Comparison of ENCODE assay signal across 11 mouse cellular contexts in the genomic region with DNA sequence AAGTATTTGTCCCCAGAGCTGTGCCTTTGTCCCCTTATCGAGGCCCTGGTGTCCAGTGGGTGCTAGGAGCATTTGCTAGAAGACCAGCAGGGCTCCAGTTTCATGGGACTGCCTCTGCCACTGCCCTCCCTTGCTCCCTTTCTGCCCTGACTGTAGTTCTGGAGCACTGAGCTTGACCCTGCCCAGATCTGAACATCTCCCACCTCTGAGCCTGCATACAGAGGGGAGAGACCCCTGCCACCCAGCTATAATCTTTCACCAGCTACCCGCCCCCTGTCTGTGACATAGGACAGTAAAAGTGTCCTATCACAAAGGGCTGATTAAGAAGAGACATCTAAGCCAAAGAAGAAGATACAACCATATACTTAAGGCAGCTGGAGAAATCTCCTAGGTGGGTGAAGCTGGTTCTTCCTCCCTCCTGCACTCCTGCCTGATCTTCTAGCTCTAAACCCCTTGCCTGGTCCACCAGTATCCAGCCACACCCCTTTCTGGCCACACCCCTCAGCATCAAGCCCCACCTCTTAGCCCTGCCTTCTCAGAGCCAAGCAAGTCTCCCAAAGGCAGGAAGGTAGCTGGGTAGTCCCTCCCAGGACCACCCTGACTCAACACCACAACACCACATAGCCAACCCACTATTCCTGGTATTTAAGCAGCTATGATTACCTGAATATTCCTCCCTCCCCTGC. TPM values are rescaled to one million over a fixed set of nuclear protein-coding genes. Genes with fewer than 3 reads are reported as not detected.
A peak's percentile ranks its signal among the peaks of the same experiment; 100 is the strongest.
DNase-seq lines count a peak whose midpoint lies in the region; ATAC-seq and TF ChIP-seq lines count a peak whose summit lies in the region.
"Had no signal": no experiment of that assay in that cellular context is flagged by ENCODE, and none has a peak within 500 bp of the region (broad histone marks: within the 10 kb centered on the region; RNA-seq: fewer than 3 reads in every experiment).

No protein-coding gene starts in this region.

- ATAC-seq in lung, embryonic 14.5 days (ENCODE audit: insufficient read depth), result no peak
- peak; percentile 28 for ATAC-seq in forebrain, embryonic 14.5 days
- ATAC-seq in midbrain, embryonic 13.5 days, result peak; percentile 53; the same call in 1 of the 2 replicates

- H3K27ac ChIP-seq in lung, embryonic 14.5 days (ENCODE audit: low read depth), result no peak overlapping the region
- peak overlapping the region; percentile 18; the same call in 1 of the 2 replicates for H3K27ac ChIP-seq in forebrain, embryonic 14.5 days (ENCODE audit: low read depth, low read length)
- peak overlapping the region; percentile 72 for H3K27ac ChIP-seq in midbrain, embryonic 13.5 days
- H3K27ac ChIP-seq: embryonic facial prominence, embryonic 12.5 days had no signal

- TF ChIP-seq CTCF in lung, embryonic 14.5 days (IDR thresholded peaks at IDR 0.05; ENCODE audit: low read depth), result no peak
- no peak for TF ChIP-seq CTCF in lung, adult 2 months (IDR thresholded peaks at IDR 0.05; ENCODE audit: insufficient read depth, low read length)

- H3K4me3 ChIP-seq in lung, embryonic 14.5 days (ENCODE audit: low read depth, low read length), result no peak overlapping the region
- no peak overlapping the region for H3K4me3 ChIP-seq in lung, adult 2 months (replicated peaks; ENCODE audit: extremely low read depth, low read depth, low read length)
- H3K4me3 ChIP-seq in forebrain, embryonic 14.5 days (ENCODE audit: low read depth, low read length), result no peak overlapping the region
- H3K4me3 ChIP-seq in midbrain, embryonic 13.5 days (replicated peaks), result no peak overlapping the region
- H3K4me3 ChIP-seq: embryonic facial prominence, embryonic 12.5 days had no signal

- no peaks in the 10 kb centered on the region for H3K9me3 ChIP-seq in lung, embryonic 14.5 days (ENCODE audit: low read depth, low read length)
- H3K9me3 ChIP-seq in forebrain, embryonic 14.5 days (replicated peaks; ENCODE audit: control insufficient read depth, low read length), result no peaks in the 10 kb centered on the region
- no peaks in the 10 kb centered on the region for H3K9me3 ChIP-seq in midbrain, embryonic 13.5 days
- H3K9me3 ChIP-seq: embryonic facial prominence, embryonic 12.5 days had no signal

- H3K9ac ChIP-seq in lung, embryonic 14.5 days, result peak overlapping the region; percentile 21; the same call in 1 of the 2 replicates
- no peak overlapping the region for H3K9ac ChIP-seq in forebrain, embryonic 14.5 days (ENCODE audit: low read length)
- no peak overlapping the region; the same call in 1 of the 2 replicates for H3K9ac ChIP-seq in midbrain, embryonic 13.5 days (replicated peaks)
- H3K9ac ChIP-seq: embryonic facial prominence, embryonic 12.5 days had no signal

- peak; percentile 22 for DNase-seq in lung, embryonic 14.5 days
- DNase-seq in lung, adult 2 months, result no peak
- DNase-seq in embryo, embryonic 11 days, result peak; percentile 46
- no peak for DNase-seq in forebrain, embryonic 14.5 days (ENCODE audit: low spot score)
- no peak for DNase-seq in ovary, postnatal 36 days (ENCODE audit: low spot score)
- no peak for DNase-seq in thymus, postnatal 0 days (ENCODE audit: low spot score)
- DNase-seq: heart, postnatal 10 days; lung, adult 18-20 months; thymus, adult 2 months had no signal

- H3K36me3 ChIP-seq in lung, embryonic 14.5 days (ENCODE audit: insufficient read depth), result no peaks in the 10 kb centered on the region
- H3K36me3 ChIP-seq in forebrain, embryonic 14.5 days (ENCODE audit: control insufficient read depth, insufficient read depth, low read length), result no peaks in the 10 kb centered on the region
- H3K36me3 ChIP-seq in midbrain, embryonic 13.5 days, result no peaks in the 10 kb centered on the region
- H3K36me3 ChIP-seq: embryonic facial prominence, embryonic 12.5 days had no signal

- H3K4me1 ChIP-seq in lung, embryonic 14.5 days (ENCODE audit: insufficient read depth), result no peaks in the 10 kb centered on the region
- no peaks in the 10 kb centered on the region for H3K4me1 ChIP-seq in lung, adult 2 months (ENCODE audit: control insufficient read depth, insufficient read depth, low read length)
- peaks cover 11% of the 10 kb centered on the region for H3K4me1 ChIP-seq in forebrain, embryonic 14.5 days (ENCODE audit: control insufficient read depth, insufficient read depth, low read length)
- peaks cover 32% of the 10 kb centered on the region for H3K4me1 ChIP-seq in midbrain, embryonic 13.5 days (replicated peaks)

- no peak overlapping the region for H3K4me2 ChIP-seq in lung, embryonic 14.5 days
- no peak overlapping the region for H3K4me2 ChIP-seq in forebrain, embryonic 14.5 days (ENCODE audit: low read length)
- H3K4me2 ChIP-seq in midbrain, embryonic 13.5 days (replicated peaks), result peak overlapping the region; percentile 19; the same call in 1 of the 2 replicates
- H3K4me2 ChIP-seq: embryonic facial prominence, embryonic 12.5 days had no signal

- TF ChIP-seq POLR2A in lung, adult 2 months (IDR thresholded peaks at IDR 0.05; ENCODE audit: borderline replicate concordance, extremely low read depth, low read depth, low read length), result no peak

- WGBS in lung, embryonic 14.5 days, result 51% methylated on average over 2 of the region's 2 CpGs
- 70% methylated on average over 2 of the region's 2 CpGs for WGBS in lung, adult 2 months
- 25% methylated on average over 2 of the region's 2 CpGs for WGBS in forebrain, embryonic 14.5 days
- 18% methylated on average over 2 of the region's 2 CpGs for WGBS in midbrain, embryonic 13.5 days

- no peaks in the 10 kb centered on the region for H3K27me3 ChIP-seq in lung, embryonic 14.5 days (ENCODE audit: insufficient read depth, low read length)
- H3K27me3 ChIP-seq in forebrain, embryonic 14.5 days (replicated peaks; ENCODE audit: control insufficient read depth, insufficient read depth, low read length), result peaks cover 28% of the 10 kb centered on the region; the same call in 1 of the 2 replicates
- peaks cover 4% of the 10 kb centered on the region; the same call in 1 of the 2 replicates for H3K27me3 ChIP-seq in midbrain, embryonic 13.5 days
- H3K27me3 ChIP-seq: embryonic facial prominence, embryonic 12.5 days had no signal

RNA-seq across cellular contexts. Expression of a gene that starts 31.9 kb away (rescaled TPM):
- 587 and 596 TPM in 2 replicates for polyA plus RNA-seq in lung, embryonic 14.5 days (2014; fragmentation: Nextera tagmentation; extraction: Ambion mirVana)
- polyA plus RNA-seq in lung, adult 2 months (2012; rRNA removed), result 31.6 and 34.5 TPM in 2 replicates
- polyA plus RNA-seq in forebrain, embryonic 14.5 days (2014; fragmentation: Nextera tagmentation; extraction: Ambion mirVana), result 229 and 231 TPM in 2 replicates
- 379 and 515 TPM in 2 replicates for polyA plus RNA-seq in midbrain, embryonic 13.5 days (2015; fragmentation: Nextera tagmentation; extraction: Ambion mirVana)
- 59.1 and 74.9 TPM in 2 replicates for polyA plus RNA-seq in thymus, postnatal 0 days (2015; fragmentation: Nextera tagmentation; extraction: Ambion mirVana)

RNA-seq across cellular contexts. Expression of a gene that starts 44.6 kb away (rescaled TPM):
- polyA plus RNA-seq in lung, embryonic 14.5 days (2014; fragmentation: Nextera tagmentation; extraction: Ambion mirVana), result 0.91 and 1.4 TPM in 2 replicates
- polyA plus RNA-seq in lung, adult 2 months (2012; rRNA removed), result 27.2 and 29.1 TPM in 2 replicates
- polyA plus RNA-seq in forebrain, embryonic 14.5 days (2014; fragmentation: Nextera tagmentation; extraction: Ambion mirVana), result 0.52 and 0.66 TPM in 2 replicates
- polyA plus RNA-seq in midbrain, embryonic 13.5 days (2015; fragmentation: Nextera tagmentation; extraction: Ambion mirVana), result 0.39 and 0.74 TPM in 2 replicates
- polyA plus RNA-seq in thymus, postnatal 0 days (2015; fragmentation: Nextera tagmentation; extraction: Ambion mirVana), result 1.0 and 1.6 TPM in 2 replicates

Comparison
In these comparisons a context has a peak if more than half of its experiments do, and no peak if none do; other contexts are left out.
1. DNase-seq: peak in lung, embryonic 14.5 days (single experiment) and embryo, embryonic 11 days (single experiment); none in lung, adult 2 months (single experiment), forebrain, embryonic 14.5 days (single experiment), ovary, postnatal 36 days (single experiment) and thymus, postnatal 0 days (single experiment).
2. RNA of a gene that starts 44.6 kb away (polyA plus RNA-seq): 27.2 to 29.1 TPM in lung, adult 2 months; 0.91 to 1.4 TPM in lung, embryonic 14.5 days, 1.0 to 1.6 TPM in thymus, postnatal 0 days, 0.39 to 0.74 TPM in midbrain, embryonic 13.5 days and 0.52 to 0.66 TPM in forebrain, embryonic 14.5 days; every median in the first group is over 10 times any median in the second.